30 mouse cellular contexts compared by ENCODE assay signal in the genomic region with DNA sequence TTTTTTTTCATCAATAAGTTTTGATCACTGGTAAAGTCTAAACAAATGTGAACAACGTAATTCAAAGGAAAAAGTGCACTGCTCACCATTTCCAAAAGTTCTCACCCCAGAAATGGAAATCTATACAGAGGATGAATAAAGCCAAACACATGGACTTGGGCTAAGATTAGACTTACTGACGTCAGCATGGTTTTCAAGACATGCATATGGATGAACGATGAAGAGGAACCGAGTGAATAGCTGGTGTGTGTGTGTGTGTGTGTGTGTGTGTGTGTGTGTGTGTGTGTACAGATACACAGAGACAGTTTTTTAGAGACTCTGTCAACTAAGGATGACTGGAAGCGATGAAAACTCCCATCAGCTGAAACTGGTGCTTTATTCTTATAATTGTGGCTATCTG. TPM values are rescaled to one million over a fixed set of nuclear protein-coding genes. Genes with fewer than 3 reads are reported as not detected.
DNase-seq lines count a peak whose midpoint lies in the region; ATAC-seq and TF ChIP-seq lines count a peak whose summit lies in the region.
"Had no signal": no experiment of that assay in that cellular context is flagged by ENCODE, and none has a peak within 500 bp of the region (broad histone marks: within the 10 kb centered on the region; RNA-seq: fewer than 3 reads in every experiment).

No protein-coding gene starts in this region.

- H3K9me3 ChIP-seq in forebrain, postnatal 0 days (ENCODE audit: low read length), result no peaks in the 10 kb centered on the region
- no peaks in the 10 kb centered on the region for H3K9me3 ChIP-seq in forebrain, embryonic 15.5 days
- H3K9me3 ChIP-seq: embryonic facial prominence, embryonic 10.5 days; embryonic facial prominence, embryonic 13.5 days; heart, embryonic 10.5 days; heart, embryonic 13.5 days had no signal

- TF ChIP-seq CTCF in forebrain, postnatal 0 days (IDR thresholded peaks at IDR 0.05; ENCODE audit: low read depth), result no peak

- WGBS in forebrain, postnatal 0 days, result 54% methylated on average over 5 of the region's 5 CpGs
- 67% methylated on average over 5 of the region's 5 CpGs for WGBS in forebrain, embryonic 15.5 days

- no peaks in the 10 kb centered on the region for H3K36me3 ChIP-seq in forebrain, postnatal 0 days (ENCODE audit: insufficient read depth)
- no peaks in the 10 kb centered on the region for H3K36me3 ChIP-seq in forebrain, embryonic 15.5 days
- H3K36me3 ChIP-seq: embryonic facial prominence, embryonic 13.5 days; G1E; heart, embryonic 10.5 days had no signal

- H3K27ac ChIP-seq in forebrain, postnatal 0 days (ENCODE audit: low read depth, low read length), result no peak overlapping the region
- no peak overlapping the region for H3K27ac ChIP-seq in forebrain, embryonic 15.5 days (replicated peaks)
- H3K27ac ChIP-seq: embryonic facial prominence, embryonic 10.5 days; embryonic facial prominence, embryonic 13.5 days; heart, adult 2 months; heart, embryonic 10.5 days; hindbrain, embryonic 14.5 days; hindbrain, postnatal 0 days had no signal

- no peak for DNase-seq in forebrain, postnatal 0 days
- peak; percentile 39 to 54 for DNase-seq in left cerebral cortex, postnatal 14 days (ENCODE audit: low spot score in 2 of 2)
- DNase-seq in left cerebral cortex, postnatal 4 days, result no peak
- peak; percentile 76 for DNase-seq in brain, adult 2 months (ENCODE audit: low read depth, low spot score)
- peak; percentile 72 for DNase-seq in telencephalon, adult 2 months (ENCODE audit: low read depth, low spot score)
- DNase-seq: adrenal gland, postnatal 14 days; B cell, adult 2 months; cerebellum, adult 11-12 months; cerebellum, adult 8-10 months; cerebellum, postnatal 10 days; cerebellum, postnatal 36 days; embryo, embryonic 11 days; gastrocnemius, postnatal 14 days; heart, adult 2 months; heart, postnatal 14 days; heart, postnatal 4 days had no signal

- H3K4me2 ChIP-seq in forebrain, postnatal 0 days (ENCODE audit: low read depth), result no peak overlapping the region
- H3K4me2 ChIP-seq in forebrain, embryonic 15.5 days (replicated peaks), result no peak overlapping the region
- H3K4me2 ChIP-seq: embryonic facial prominence, embryonic 13.5 days; heart, embryonic 13.5 days; hindbrain, embryonic 14.5 days had no signal

- H3K9ac ChIP-seq in forebrain, postnatal 0 days, result no peak overlapping the region
- H3K9ac ChIP-seq in forebrain, embryonic 15.5 days (replicated peaks), result no peak overlapping the region
- H3K9ac ChIP-seq: embryonic facial prominence, embryonic 13.5 days; heart, embryonic 13.5 days; hindbrain, embryonic 14.5 days had no signal

- no peak overlapping the region for H3K4me3 ChIP-seq in forebrain, postnatal 0 days (ENCODE audit: low read depth, low read length)
- no peak overlapping the region for H3K4me3 ChIP-seq in forebrain, embryonic 15.5 days
- H3K4me3 ChIP-seq: embryonic facial prominence, embryonic 10.5 days; embryonic facial prominence, embryonic 13.5 days; heart, adult 2 months; heart, embryonic 10.5 days; heart, embryonic 13.5 days had no signal

- 0 out of 2 replicates have a peak, but pooled peaks have one; percentile 6 for ATAC-seq in forebrain, postnatal 0 days
- ATAC-seq in forebrain, embryonic 15.5 days (replicated peaks), result no peak
- ATAC-seq in granulocyte monocyte progenitor cell, adult 5-6 weeks (replicated peaks; ENCODE audit: poor library complexity, severe bottlenecking), result no peak
- ATAC-seq: forebrain, embryonic 14.5 days; hindbrain, postnatal 0 days; inflammation-experienced regulatory T-cells, adult 6 months; intestine, embryonic 16.5 days; Patski had no signal

- no peaks in the 10 kb centered on the region for H3K27me3 ChIP-seq in forebrain, postnatal 0 days (ENCODE audit: insufficient read depth, low read length)
- H3K27me3 ChIP-seq in forebrain, embryonic 15.5 days, result no peaks in the 10 kb centered on the region
- H3K27me3 ChIP-seq: CH12.LX; embryonic facial prominence, embryonic 13.5 days; heart, embryonic 13.5 days; Patski had no signal

- intact Hi-C loops in left cerebral cortex, postnatal 14 days (cut with DNase I), result no loop called here
- intact Hi-C loops in left cerebral cortex, postnatal 4 days (cut with DNase I), result no loop called here

- H3K4me1 ChIP-seq in forebrain, postnatal 0 days (ENCODE audit: insufficient read depth), result peaks cover 10% of the 10 kb centered on the region; the same call in 1 of the 2 replicates
- H3K4me1 ChIP-seq in forebrain, embryonic 15.5 days, result peaks cover 14% of the 10 kb centered on the region

RNA-seq across cellular contexts. Expression of a gene that starts 29.2 kb away (rescaled TPM):
- 29.1 and 29.6 TPM in 2 replicates for total RNA-seq in forebrain, postnatal 0 days (2014; rRNA removed)
- polyA plus RNA-seq in forebrain, postnatal 0 days (2015; fragmentation: Nextera tagmentation; extraction: Ambion mirVana), result 8.3 and 10.7 TPM in 2 replicates
- 21.9 and 24.0 TPM in 2 replicates for polyA plus RNA-seq in forebrain, embryonic 15.5 days (2015; fragmentation: Nextera tagmentation; extraction: Ambion mirVana)
- 10 to 100 TPM; 50.4 to 53.3 TPM for total RNA-seq in left cerebral cortex, postnatal 14 days (2021)
- total RNA-seq in left cerebral cortex, postnatal 4 days (2021), result 10 to 100 TPM; 42.6 to 47.1 TPM
- total RNA-seq in granulocyte monocyte progenitor cell, adult 5-6 weeks (2014; fragmentation: Nextera tagmentation), result not detected in 2 replicates
- total RNA-seq in granulocyte monocyte progenitor cell, adult 5-6 weeks (2017), result not detected in 2 replicates
- total RNA-seq: CH12.LX had no signal
- polyA plus RNA-seq: G1E; inflammation-experienced regulatory T-cells, adult 6 months had no signal

Comparison
In these comparisons a context has a peak if more than half of its experiments do, and no peak if none do; other contexts are left out.
1. DNase-seq: peak in left cerebral cortex, postnatal 14 days (2 of 2), brain, adult 2 months (single experiment) and telencephalon, adult 2 months (single experiment); none in forebrain, postnatal 0 days (single experiment) and left cerebral cortex, postnatal 4 days (single experiment).
2. RNA of a gene that starts 29.2 kb away (total RNA-seq): 50.4 to 53.3 TPM in left cerebral cortex, postnatal 14 days, 42.6 to 47.1 TPM in left cerebral cortex, postnatal 4 days and 29.1 to 29.6 TPM in forebrain, postnatal 0 days; not detected in granulocyte monocyte progenitor cell, adult 5-6 weeks; every median in the first group is over 10 times any median in the second.